Mouse (Mus musculus) heart, postnatal 0 days (tissue): ENCODE measurements around the gene Shisal2a.

ENCODE experiments used
- CTCF ChIP-seq: IDR thresholded peaks from 2 replicates; pipeline ENCODE4 v1.5.1; 2016; ENCODE audit warnings: antibody characterized with exemption, control low read depth, low read depth
- EP300 ChIP-seq: IDR thresholded peaks from 2 replicates; pipeline ENCODE4 v1.6.1; 2016; ENCODE audit warnings: antibody characterized with exemption, low read depth

DNA sequence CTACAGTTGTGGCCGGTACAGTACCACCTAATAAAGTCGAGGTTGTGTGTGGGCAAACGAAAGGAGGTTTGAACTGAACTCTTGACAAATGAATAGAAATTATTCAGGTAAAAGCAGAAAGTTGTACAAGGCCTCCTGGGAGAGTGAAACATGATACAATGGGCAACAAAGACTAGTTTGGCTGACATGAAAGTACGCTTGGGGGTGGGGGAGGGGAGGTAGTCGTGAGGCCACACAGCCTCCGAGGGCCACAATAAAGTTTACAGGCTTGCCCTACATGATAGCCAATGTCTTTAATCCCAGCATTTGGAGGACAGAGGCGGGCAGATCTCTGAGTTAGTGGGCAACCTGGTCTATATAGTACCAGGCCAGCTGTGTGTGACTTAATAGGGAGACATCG, 24.5 kb upstream of the Shisal2a start:
- TF ChIP-seq CTCF (no peak), EP300 (no peak)
